Mouse (Mus musculus): ENCODE measurements at regions not wholly inside any gene's neighbourhood (a gene's known extent, or its start where the extent isn't known, plus 50 kb on each side); places are given as distances from the start of the nearest gene placed in this dataset.

DNA sequence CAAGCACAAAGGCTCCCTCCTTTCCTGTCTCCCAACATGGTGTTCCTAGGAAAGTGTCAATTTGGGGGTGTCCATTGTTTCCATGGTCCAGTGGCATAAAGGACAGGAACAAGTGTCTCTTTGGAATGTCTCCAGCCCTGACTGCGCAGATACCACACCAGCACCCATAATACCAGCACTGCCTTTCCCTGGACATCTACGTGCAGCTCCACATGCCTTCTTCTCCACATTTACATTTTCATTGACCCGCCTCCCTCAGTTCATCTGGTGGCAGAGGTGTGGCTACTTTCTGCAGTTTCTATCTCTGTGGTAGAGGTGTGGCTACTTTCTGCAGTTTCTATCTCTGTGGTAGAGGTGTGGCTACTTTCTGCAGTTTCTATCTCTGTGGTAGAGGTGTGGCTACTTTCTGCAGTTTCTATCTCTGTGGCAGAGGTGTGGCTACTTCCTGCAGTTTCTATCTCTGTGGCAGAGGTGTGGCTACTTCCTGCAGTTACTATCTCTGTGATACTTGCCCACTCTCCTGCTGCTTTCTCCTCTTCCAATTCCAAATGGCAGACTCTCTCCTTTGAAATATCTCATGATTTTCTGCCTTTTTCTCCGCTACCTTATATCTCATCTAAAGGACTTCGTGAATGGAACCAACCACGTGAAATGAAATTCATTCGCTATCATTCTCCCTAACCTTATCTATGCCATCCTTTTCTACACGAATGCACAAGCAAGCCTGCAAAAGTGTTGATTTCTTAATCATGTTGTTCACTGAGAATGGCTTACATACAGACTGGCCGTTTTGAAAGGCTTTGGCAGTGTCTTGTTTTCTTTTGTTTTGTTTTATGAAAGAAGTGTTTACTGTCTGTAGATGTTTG lies 204.0 kb downstream of the Parm1 start:
- peak; percentile 67; the same call in 1 of the 2 replicates for ATAC-seq (replicated peaks; ENCODE audit: low read depth, poor library complexity, severe bottlenecking)

DNA sequence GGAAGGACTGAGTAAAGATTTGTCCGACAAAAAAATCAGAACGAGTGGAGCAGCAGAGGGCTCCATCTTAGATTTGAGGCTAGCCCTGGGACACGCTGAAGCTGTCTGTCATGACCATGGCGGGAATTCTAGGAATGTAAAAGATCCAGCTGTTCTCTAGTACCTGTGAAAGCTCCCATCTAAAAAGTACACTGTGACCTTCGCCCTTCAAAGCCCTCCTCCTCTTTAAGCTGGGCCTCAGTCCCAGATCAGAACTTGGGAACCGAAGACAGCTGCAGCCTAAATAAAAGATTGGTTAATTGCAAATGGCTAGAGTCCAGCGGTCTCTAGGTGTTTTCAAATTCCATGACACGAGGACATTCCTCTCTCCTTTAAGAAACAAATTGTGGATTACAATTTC lies 195.6 kb downstream of the Parm1 start:
- no peak for ATAC-seq (replicated peaks; ENCODE audit: low read depth, poor library complexity, severe bottlenecking)

- ATAC-seq (replicated peaks; ENCODE audit: low read depth, poor library complexity, severe bottlenecking): no peak
Observed at GRCm38 (mm10) chr5:91709494-91710286, 192.3 kb downstream of the Parm1 start.

GRCm38 (mm10) chr5:91708149-91708548 lies 190.7 kb downstream of the Parm1 start:
- no peak for ATAC-seq (replicated peaks; ENCODE audit: low read depth, poor library complexity, severe bottlenecking)

DNA sequence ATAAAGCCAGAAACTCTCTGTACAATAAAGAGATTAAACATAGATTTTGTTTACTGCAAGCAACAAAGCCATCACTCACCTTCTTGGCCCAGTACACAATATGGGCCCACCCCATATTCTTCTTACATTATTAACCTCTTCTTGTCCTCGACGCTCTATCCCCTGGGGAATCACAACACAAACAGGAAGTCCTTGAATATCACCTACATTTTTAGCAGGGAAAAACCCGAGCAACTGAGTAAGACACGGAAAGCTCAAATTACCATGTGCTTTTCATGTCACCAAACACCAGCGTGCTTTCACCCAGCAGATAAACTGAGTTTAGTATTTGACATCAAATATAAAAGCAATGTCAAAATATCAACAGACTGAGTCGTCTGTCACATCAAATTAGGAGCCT lies 179.7 kb downstream of the Parm1 start:
- no peak for ATAC-seq (replicated peaks; ENCODE audit: low read depth, poor library complexity, severe bottlenecking)

- no peak for ATAC-seq (replicated peaks; ENCODE audit: low read depth, poor library complexity, severe bottlenecking)
Observed at GRCm38 (mm10) chr5:91696532-91696931, 179.1 kb downstream of the Parm1 start.

DNA sequence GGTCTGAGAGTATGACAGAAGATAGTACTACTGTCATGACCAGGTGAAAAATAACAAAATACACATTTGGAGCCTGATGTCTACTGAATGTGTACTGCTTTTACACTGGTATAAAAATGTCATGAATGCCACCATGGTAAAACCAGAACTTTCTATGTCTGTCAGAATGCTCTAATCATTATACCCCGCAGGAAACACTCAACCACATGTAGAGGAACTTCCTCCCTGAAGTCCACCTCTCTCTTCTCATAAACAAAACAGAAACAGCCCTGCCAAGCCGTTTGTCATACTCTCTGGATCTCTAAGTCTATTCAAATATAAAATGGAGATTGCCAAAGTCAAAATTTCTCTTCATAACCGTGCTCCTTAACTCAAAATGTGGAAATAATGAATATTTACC lies 178.2 kb downstream of the Parm1 start:
- ATAC-seq (replicated peaks; ENCODE audit: low read depth, poor library complexity, severe bottlenecking): peak; percentile 84

DNA sequence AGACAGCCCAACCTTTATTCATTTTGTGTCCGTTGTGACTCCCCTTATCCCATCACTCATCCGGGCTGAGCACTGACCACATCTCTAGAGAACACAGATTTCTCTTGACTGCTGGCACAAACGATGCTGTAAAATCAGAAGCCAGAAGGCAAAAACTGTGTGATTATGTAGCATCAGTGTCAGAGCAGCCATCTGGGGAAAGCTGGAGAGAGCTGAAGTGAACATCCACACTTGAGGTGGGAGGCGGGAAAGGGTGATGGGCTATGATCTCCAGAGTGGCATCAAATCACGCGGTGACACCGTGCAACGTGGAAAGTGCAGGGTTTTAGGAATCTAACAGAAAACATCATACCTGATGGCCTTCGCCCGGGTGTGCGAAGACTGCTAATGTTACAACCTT lies 175.9 kb downstream of the Parm1 start:
- ATAC-seq (replicated peaks; ENCODE audit: low read depth, poor library complexity, severe bottlenecking): no peak

GRCm38 (mm10) chr5:91692292-91692691 lies 174.9 kb downstream of the Parm1 start:
- ATAC-seq (replicated peaks; ENCODE audit: low read depth, poor library complexity, severe bottlenecking): no peak

DNA sequence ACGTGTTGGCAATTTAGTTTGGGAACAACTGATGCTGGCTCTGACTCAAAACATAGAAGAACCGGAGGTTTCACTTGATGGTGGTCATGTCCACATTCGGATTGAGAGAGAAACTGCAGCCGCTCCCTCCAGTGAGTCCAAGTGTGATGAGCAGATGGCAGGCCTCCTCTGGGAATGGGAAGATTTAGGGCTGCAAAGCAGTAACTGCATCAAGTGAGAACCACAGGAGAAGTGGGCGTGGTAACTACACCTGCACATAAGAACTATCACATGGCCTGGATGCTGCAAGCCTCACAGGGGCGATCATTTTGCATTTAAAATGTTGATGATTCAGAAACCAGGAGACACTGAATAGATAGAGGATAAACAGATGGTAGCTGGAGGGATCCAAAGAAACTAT lies 161.3 kb downstream of the Parm1 start:
- no peak for ATAC-seq (replicated peaks; ENCODE audit: low read depth, poor library complexity, severe bottlenecking)

Measured in common myeloid progenitor, adult 5-6 weeks (primary cell).